Mouse (Mus musculus): ENCODE data around the gene Dcaf7.

DNA sequence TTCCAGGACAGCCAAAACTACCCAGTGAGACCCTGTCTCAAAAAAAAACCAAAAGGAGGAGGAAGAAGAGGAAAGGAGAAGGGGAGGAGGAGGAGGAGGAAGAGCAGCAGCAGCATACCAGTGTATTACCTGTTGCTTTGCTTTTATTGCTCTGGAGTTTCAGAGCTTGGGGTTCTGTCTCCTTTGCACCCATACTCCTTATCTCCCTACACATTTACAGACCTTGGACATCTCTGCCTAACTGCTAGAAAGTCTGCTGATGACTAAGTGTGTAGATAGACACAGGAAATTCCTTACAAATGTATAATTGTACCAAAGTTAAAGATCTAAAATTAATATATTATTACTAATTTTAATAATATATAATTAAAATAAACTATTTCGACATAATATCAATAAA, 8.6 kb downstream of the Dcaf7 start:
- no peak for TF ChIP-seq POLR2A (IDR thresholded peaks at IDR 0.05; ENCODE audit: borderline replicate concordance, control insufficient read depth, low read depth, low read length)
- no peak for TF ChIP-seq CTCF (IDR thresholded peaks at IDR 0.05; ENCODE audit: control insufficient read depth, insufficient read depth, low read length)
